Mouse (Mus musculus): Measurements from ENCODE around the gene Ldlrad3. TPM values are rescaled to one million over a fixed set of nuclear protein-coding genes. Genes with fewer than 3 reads are reported as not detected.

Gene Ldlrad3
- polyA plus RNA-seq, 1 experiment from 2014 or later: 30.7 TPM

DNA sequence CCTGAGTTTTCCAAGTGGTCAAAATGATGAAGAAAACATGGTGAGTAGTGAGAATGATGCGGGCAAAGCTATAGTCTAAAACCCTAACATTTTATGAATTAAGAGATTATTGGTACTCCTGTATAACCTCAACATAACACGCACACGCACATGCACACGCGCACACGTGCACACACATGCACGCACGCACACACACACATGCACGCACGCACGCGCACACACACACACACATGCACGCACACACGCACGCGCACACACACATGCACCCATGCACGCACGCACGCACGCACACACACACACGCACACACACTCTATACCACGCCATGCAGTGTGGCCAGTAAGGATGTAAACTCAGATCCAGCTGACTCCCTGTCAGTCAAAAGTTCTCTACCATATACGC, 99.6 kb downstream of the Ldlrad3 start:
- Histone ChIP-seq H3K4me1 (peaks cover 5% of the 10 kb centered on the region), H3K27me3 (replicated peaks) (no peaks in the 10 kb centered on the region), H3K4me3 (replicated peaks) (no peak overlapping the region), H3K27ac (replicated peaks) (no peak overlapping the region), H3K4me2 (no peak overlapping the region), H3K36me3 (0 out of 2 replicates have a peak, but pooled peaks cover 3% of the 10 kb centered on the region), H3K9ac (replicated peaks) (no peak overlapping the region), H3K9me3 (replicated peaks) (no peaks in the 10 kb centered on the region)
- no peak for ATAC-seq (ENCODE audit: low FRiP score)
- 96% methylated on average over 23 of the region's 23 CpGs for WGBS

DNA sequence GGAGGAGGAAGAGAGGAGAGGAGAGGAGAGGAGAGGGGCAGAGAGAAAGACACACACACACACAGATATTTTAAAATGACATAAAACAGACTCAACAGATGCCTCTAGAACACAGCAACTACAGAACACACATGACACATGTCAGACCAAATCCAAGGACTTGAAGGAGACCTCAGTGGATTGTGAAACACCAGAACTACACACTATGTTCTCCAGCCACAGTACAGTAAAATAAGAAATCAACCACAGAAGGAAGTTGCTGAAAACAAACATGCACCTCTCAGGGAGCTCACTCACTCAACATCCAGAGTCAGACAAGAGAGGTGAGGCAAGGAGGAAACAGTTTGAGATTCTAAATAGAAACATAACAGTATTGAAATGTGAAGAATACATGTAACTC, 103.4 kb downstream of the Ldlrad3 start:
- H3K9ac ChIP-seq (replicated peaks): no peak overlapping the region
- no peaks in the 10 kb centered on the region for H3K9me3 ChIP-seq (replicated peaks)
- no peak overlapping the region for H3K4me2 ChIP-seq
- H3K27ac ChIP-seq (replicated peaks): no peak overlapping the region
- ATAC-seq (ENCODE audit: low FRiP score): no peak
- 0 out of 2 replicates have a peak, but pooled peaks cover 5% of the 10 kb centered on the region for H3K36me3 ChIP-seq
- no peak overlapping the region for H3K4me3 ChIP-seq (replicated peaks)
- H3K27me3 ChIP-seq (replicated peaks): no peaks in the 10 kb centered on the region
- no peaks in the 10 kb centered on the region for H3K4me1 ChIP-seq

DNA sequence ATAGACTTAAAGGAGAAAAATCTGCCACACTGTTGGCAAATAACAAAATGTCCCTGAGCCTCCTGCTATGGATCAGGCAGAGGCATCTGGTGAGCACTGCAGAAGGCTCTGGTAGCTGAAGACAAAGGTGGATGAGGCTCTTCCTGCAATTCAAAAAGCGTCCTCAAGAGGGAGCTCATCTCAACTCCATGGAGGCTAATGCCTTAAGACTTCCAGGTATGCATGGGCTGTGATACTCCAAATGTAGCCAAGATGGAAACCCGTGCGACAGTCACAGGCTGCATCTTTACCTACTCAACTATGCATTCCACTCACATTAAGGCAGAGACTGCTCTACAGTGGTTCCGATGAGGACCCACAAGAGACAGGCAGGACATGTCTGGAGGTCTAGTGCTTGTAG, 108.6 kb downstream of the Ldlrad3 start:
- 53% methylated on average over 4 of the region's 4 CpGs for WGBS

DNA sequence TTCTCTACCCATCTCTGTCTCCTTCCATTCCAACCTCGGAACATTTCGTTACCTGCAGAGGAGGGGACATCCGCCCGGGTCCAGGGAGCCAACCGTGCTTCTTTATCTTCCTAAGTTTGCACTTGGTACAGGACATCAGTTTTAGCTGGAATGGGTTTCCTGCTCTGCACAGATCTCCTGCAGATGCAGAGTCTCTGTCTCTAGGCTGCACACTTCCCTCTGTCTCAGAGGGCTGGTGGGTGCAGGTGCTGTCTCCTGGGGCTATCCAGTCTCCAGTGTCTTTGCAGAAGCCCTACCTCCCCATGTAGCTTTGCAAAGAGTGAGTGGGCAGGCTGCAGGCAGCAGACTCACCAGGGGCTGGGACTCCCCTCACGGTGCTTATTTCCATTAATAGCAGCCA, 109.9 kb downstream of the Ldlrad3 start:
- no peaks in the 10 kb centered on the region for H3K9me3 ChIP-seq (replicated peaks)
- H3K4me1 ChIP-seq: no peaks in the 10 kb centered on the region
- 92% methylated on average over 6 of the region's 6 CpGs for WGBS
- H3K27me3 ChIP-seq (replicated peaks): no peaks in the 10 kb centered on the region
- H3K4me2 ChIP-seq: no peak overlapping the region
- H3K27ac ChIP-seq (replicated peaks): no peak overlapping the region
- H3K36me3 ChIP-seq: no peaks in the 10 kb centered on the region
- H3K4me3 ChIP-seq (replicated peaks): no peak overlapping the region
- no peak overlapping the region for H3K9ac ChIP-seq (replicated peaks)
- ATAC-seq (ENCODE audit: low FRiP score): no peak

More for the DNA sequence above, 108.6 kb downstream of the Ldlrad3 start:
- Histone ChIP-seq H3K9ac (replicated peaks) (no peak overlapping the region), H3K36me3 (0 out of 2 replicates have a peak, but pooled peaks cover 5% of the 10 kb centered on the region), H3K27me3 (replicated peaks) (no peaks in the 10 kb centered on the region), H3K9me3 (replicated peaks) (no peaks in the 10 kb centered on the region), H3K4me1 (no peaks in the 10 kb centered on the region), H3K4me3 (replicated peaks) (no peak overlapping the region), H3K4me2 (no peak overlapping the region), H3K27ac (replicated peaks) (no peak overlapping the region)
- ATAC-seq (ENCODE audit: low FRiP score): no peak

GRCm38 (mm10) chr2:102073266-102074037, 112.7 kb downstream of the Ldlrad3 start:
- no peak overlapping the region for H3K4me3 ChIP-seq (replicated peaks)
- H3K9me3 ChIP-seq (replicated peaks): no peaks in the 10 kb centered on the region
- 91% methylated on average over 6 of the region's 6 CpGs for WGBS
- no peaks in the 10 kb centered on the region for H3K36me3 ChIP-seq
- H3K27ac ChIP-seq (replicated peaks): no peak overlapping the region
- H3K4me1 ChIP-seq: no peaks in the 10 kb centered on the region
- H3K27me3 ChIP-seq (replicated peaks): no peaks in the 10 kb centered on the region
- no peak overlapping the region for H3K4me2 ChIP-seq
- no peak overlapping the region for H3K9ac ChIP-seq (replicated peaks)
- ATAC-seq (ENCODE audit: low FRiP score): no peak

DNA sequence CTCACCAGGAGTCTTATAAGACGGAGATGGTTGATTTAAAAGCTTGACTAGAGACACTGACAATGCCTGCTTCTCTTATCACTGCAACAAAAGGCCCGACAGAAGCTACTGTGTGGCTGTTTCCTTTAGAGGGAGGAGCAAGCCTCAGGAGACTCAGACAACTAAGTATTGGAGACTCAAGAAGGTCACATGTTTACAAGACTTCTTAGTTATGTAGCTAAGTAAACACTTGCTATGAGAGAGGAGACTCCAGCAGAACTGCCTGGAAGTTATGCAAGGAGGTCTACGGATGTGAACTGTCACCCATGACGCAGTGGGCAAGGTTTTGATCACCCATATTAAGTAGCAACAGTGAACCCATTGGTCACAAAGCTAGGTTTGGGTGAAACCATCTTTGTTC, 113.3 kb downstream of the Ldlrad3 start:
- H3K9me3 ChIP-seq (replicated peaks): no peaks in the 10 kb centered on the region
- no peak overlapping the region for H3K4me3 ChIP-seq (replicated peaks)
- H3K27ac ChIP-seq (replicated peaks): no peak overlapping the region
- no peak overlapping the region for H3K4me2 ChIP-seq
- no peaks in the 10 kb centered on the region for H3K4me1 ChIP-seq
- H3K9ac ChIP-seq (replicated peaks): no peak overlapping the region
- no peaks in the 10 kb centered on the region for H3K36me3 ChIP-seq
- ATAC-seq (ENCODE audit: low FRiP score): no peak
- H3K27me3 ChIP-seq (replicated peaks): no peaks in the 10 kb centered on the region
- 71% methylated on average over 4 of the region's 4 CpGs for whole genome bisulfite sequencing

GRCm38 (mm10) chr2:102071022-102071717, 115.0 kb downstream of the Ldlrad3 start:
- 67% methylated on average over 10 of the region's 10 CpGs for WGBS
- H3K27me3 ChIP-seq (replicated peaks): no peaks in the 10 kb centered on the region
- no peak for ATAC-seq (ENCODE audit: low FRiP score)
- H3K9me3 ChIP-seq (replicated peaks): no peaks in the 10 kb centered on the region
- no peak overlapping the region for H3K4me2 ChIP-seq
- no peaks in the 10 kb centered on the region for H3K36me3 ChIP-seq
- no peak overlapping the region; the same call in 1 of the 2 replicates for H3K27ac ChIP-seq (replicated peaks)
- H3K4me1 ChIP-seq: no peaks in the 10 kb centered on the region
- no peak overlapping the region for H3K4me3 ChIP-seq (replicated peaks)
- no peak overlapping the region for H3K9ac ChIP-seq (replicated peaks)

DNA sequence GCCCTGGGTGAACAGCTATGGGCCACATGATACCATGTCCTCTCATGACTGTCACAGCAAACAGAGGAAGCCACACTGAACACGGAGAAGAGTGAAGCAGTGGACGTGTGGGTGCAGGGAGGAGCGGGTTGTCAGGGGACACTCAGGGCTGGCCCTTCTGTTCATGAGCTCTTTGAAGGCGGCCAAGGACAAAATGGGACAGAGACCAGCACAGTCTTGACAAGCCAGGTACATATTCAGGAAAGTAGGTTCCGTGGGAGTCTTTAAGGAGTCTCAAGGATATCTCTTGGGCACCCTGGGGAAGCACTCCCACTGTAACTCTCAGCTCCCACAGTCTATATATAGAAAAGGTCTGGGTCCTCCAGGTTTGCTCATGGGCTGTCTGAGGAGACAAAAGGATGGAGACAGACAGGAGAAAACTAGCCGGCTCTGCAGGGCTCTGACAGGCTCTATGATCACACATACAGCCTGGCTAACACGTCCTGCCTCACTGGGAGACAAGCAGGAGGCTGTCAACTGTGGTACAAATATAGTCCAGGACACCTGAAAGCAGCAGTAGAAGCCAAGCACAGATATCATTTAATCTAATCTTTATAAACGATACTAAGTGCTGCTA, 121.3 kb downstream of the Ldlrad3 start:
- no peak overlapping the region for H3K9ac ChIP-seq (replicated peaks)
- no peak for ATAC-seq (ENCODE audit: low FRiP score)
- H3K27me3 ChIP-seq (replicated peaks): no peaks in the 10 kb centered on the region
- peaks cover 7% of the 10 kb centered on the region; the same call in 1 of the 2 replicates for H3K4me1 ChIP-seq
- WGBS: 90% methylated on average over 8 of the region's 8 CpGs
- H3K4me3 ChIP-seq (replicated peaks): no peak overlapping the region
- no peak overlapping the region for H3K27ac ChIP-seq (replicated peaks)
- H3K4me2 ChIP-seq: no peak overlapping the region
- H3K36me3 ChIP-seq: no peaks in the 10 kb centered on the region
- no peaks in the 10 kb centered on the region for H3K9me3 ChIP-seq (replicated peaks)

DNA sequence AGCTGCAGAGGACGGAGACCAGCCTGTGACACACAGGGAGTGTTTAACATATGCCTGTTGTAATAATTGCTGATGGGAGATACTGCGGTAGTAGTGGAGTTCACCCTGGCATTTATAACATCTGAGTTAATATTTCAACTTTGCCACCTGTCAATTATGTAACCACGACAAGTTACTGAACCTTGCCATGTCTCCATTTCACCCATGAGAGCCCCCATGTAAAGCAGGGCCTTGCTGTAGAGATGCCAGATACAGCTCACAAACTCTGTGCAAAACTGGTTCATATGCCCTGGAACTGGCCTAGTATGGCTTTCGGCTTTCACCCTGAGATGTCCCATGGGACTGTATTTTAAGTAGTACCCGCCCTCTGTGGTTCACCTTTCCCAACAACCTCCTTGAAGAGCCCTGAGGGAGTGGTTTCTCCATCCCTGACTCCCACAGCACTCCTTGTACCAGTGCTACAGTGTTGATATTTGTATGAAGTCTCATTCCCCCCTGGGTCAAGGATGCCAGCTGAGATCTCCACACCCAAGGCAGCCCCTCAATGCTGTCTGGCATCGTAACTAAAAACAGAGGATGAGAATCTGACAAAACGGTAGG, 122.2 kb downstream of the Ldlrad3 start:
- Histone ChIP-seq H3K4me3 (replicated peaks) (no peak overlapping the region), H3K9me3 (replicated peaks) (no peaks in the 10 kb centered on the region), H3K4me2 (no peak overlapping the region), H3K9ac (replicated peaks) (no peak overlapping the region), H3K27me3 (replicated peaks) (no peaks in the 10 kb centered on the region), H3K36me3 (no peaks in the 10 kb centered on the region), H3K27ac (replicated peaks) (no peak overlapping the region), H3K4me1 (peaks cover 7% of the 10 kb centered on the region; the same call in 1 of the 2 replicates)
- no peak for ATAC-seq (ENCODE audit: low FRiP score)
- WGBS: 85% methylated on average over 7 of the region's 7 CpGs

- no peaks in the 10 kb centered on the region for H3K36me3 ChIP-seq
- H3K27ac ChIP-seq (replicated peaks): no peak overlapping the region
- H3K27me3 ChIP-seq (replicated peaks): no peaks in the 10 kb centered on the region
- H3K4me1 ChIP-seq: peaks cover 7% of the 10 kb centered on the region; the same call in 1 of the 2 replicates
- no peaks in the 10 kb centered on the region for H3K9me3 ChIP-seq (replicated peaks)
- 74% methylated on average over 7 of the region's 7 CpGs for WGBS
- no peak for ATAC-seq (ENCODE audit: low FRiP score)
- H3K4me3 ChIP-seq (replicated peaks): no peak overlapping the region
- H3K9ac ChIP-seq (replicated peaks): no peak overlapping the region
- H3K4me2 ChIP-seq: no peak overlapping the region
These were observed 123.2 kb downstream of the Ldlrad3 start for GRCm38 (mm10) chr2:102062861-102063468.

DNA sequence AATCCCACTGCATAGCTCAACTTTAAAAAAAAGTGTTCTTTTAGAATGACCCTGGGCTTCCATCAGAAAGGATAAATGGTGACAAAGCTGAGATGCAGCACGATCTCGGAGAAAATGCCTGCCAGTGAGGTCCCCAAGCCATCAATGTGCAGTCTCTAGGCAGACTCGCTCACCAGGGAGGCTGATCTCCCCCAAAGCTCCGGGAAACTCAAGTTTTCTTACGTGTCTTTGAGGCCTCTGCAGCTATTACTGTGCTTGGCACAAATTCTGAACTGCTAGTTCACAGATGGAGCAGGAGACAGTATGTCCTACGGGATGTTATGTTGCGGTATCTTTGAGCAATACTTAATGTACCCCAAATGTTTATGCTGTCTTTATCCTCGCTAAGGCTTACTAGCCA, 124.3 kb downstream of the Ldlrad3 start:
- H3K4me2 ChIP-seq: no peak overlapping the region
- no peaks in the 10 kb centered on the region for H3K9me3 ChIP-seq (replicated peaks)
- no peak for ATAC-seq (ENCODE audit: low FRiP score)
- H3K27ac ChIP-seq (replicated peaks): no peak overlapping the region
- H3K27me3 ChIP-seq (replicated peaks): no peaks in the 10 kb centered on the region
- WGBS: 63% methylated on average over 8 of the region's 8 CpGs
- H3K4me1 ChIP-seq: peaks cover 7% of the 10 kb centered on the region; the same call in 1 of the 2 replicates
- no peak overlapping the region for H3K4me3 ChIP-seq (replicated peaks)
- no peaks in the 10 kb centered on the region for H3K36me3 ChIP-seq
- no peak overlapping the region for H3K9ac ChIP-seq (replicated peaks)

All from neural tube, embryonic 15.5 days (tissue).